Mouse (Mus musculus) testis, postnatal 14 days (tissue): ENCODE data around the gene Pipox.

Experiments
- DNase-seq: peaks from one replicate; pipeline ENCODE4 v3.0.0; 2021; ENCODE audit warnings: low spot score

The Pipox gene

GRCm38 (mm10) chr11:77875847-77876759 is 17.8 kb downstream of the Pipox start:
- no peak for DNase-seq

GRCm38 (mm10) chr11:77875269-77875668 is 18.6 kb downstream of the Pipox start:
- DNase-seq, result no peak

- DNase-seq, result no peak
Measured at GRCm38 (mm10) chr11:77874685-77875231, 19.1 kb downstream of the Pipox start.

GRCm38 (mm10) chr11:77873116-77873515 is 20.8 kb downstream of the Pipox start:
- DNase-seq, result no peak

GRCm38 (mm10) chr11:77872685-77873084 is 21.2 kb downstream of the Pipox start:
- no peak for DNase-seq

- no peak for DNase-seq
Measured at GRCm38 (mm10) chr11:77872236-77872635, 21.7 kb downstream of the Pipox start.

- no peak for DNase-seq
Measured at GRCm38 (mm10) chr11:77871436-77871835, 22.5 kb downstream of the Pipox start.

- no peak for DNase-seq
Measured at GRCm38 (mm10) chr11:77867419-77868083, 26.3 kb downstream of the Pipox start.

- no peak for DNase-seq
Measured at GRCm38 (mm10) chr11:77864771-77865170, 29.1 kb downstream of the Pipox start.

GRCm38 (mm10) chr11:77862887-77863286 is 31.0 kb downstream of the Pipox start:
- DNase-seq, result no peak

- DNase-seq, result no peak
Measured at GRCm38 (mm10) chr11:77860947-77861346, 32.9 kb downstream of the Pipox start.

GRCm38 (mm10) chr11:77858589-77858988 is 35.3 kb downstream of the Pipox start:
- no peak for DNase-seq

GRCm38 (mm10) chr11:77857089-77857488 is 36.8 kb downstream of the Pipox start:
- no peak for DNase-seq

- DNase-seq, result no peak
Measured at GRCm38 (mm10) chr11:77855396-77855795, 38.5 kb downstream of the Pipox start.

- no peak for DNase-seq
Measured at GRCm38 (mm10) chr11:77854641-77855040, 39.3 kb downstream of the Pipox start.

- DNase-seq, result no peak
Measured at GRCm38 (mm10) chr11:77852941-77853668, 40.8 kb downstream of the Pipox start.

- DNase-seq, result no peak
Measured at GRCm38 (mm10) chr11:77852195-77852594, 41.7 kb downstream of the Pipox start.

GRCm38 (mm10) chr11:77851483-77852010 is 42.3 kb downstream of the Pipox start:
- no peak for DNase-seq

GRCm38 (mm10) chr11:77850401-77851244 is 43.3 kb downstream of the Pipox start:
- no peak for DNase-seq

- no peak for DNase-seq
Measured at GRCm38 (mm10) chr11:77849151-77849550, 44.7 kb downstream of the Pipox start.

- no peak for DNase-seq
Measured at GRCm38 (mm10) chr11:77848131-77848530, 45.8 kb downstream of the Pipox start.
